Mouse (Mus musculus): ENCODE measurements at regions not wholly inside any gene's neighbourhood (a gene's known extent, or its start where the extent isn't known, plus 50 kb on each side); places are given as distances from the start of the nearest gene placed in this dataset.

- DNase-seq (ENCODE audit: low spot score) = no peak
Measured at GRCm38 (mm10) chr2:73041475-73041874, 55.0 kb upstream of the Gm11084 start.

GRCm38 (mm10) chr2:73040031-73040430 lies 53.5 kb upstream of the Gm11084 start:
- DNase-seq (ENCODE audit: low spot score) = no peak

GRCm38 (mm10) chr2:73039300-73039699 lies 52.8 kb upstream of the Gm11084 start:
- no peak for DNase-seq (ENCODE audit: low spot score)

- DNase-seq (ENCODE audit: low spot score) = peak; percentile 57
Measured at GRCm38 (mm10) chr2:73038290-73038732, 51.8 kb upstream of the Gm11084 start.

GRCm38 (mm10) chr2:73037266-73038046 lies 50.9 kb upstream of the Gm11084 start:
- no peak for DNase-seq (ENCODE audit: low spot score)
